Mouse (Mus musculus) embryo, embryonic 11 days (tissue): ENCODE results near the gene Tspyl3.
"Not testable (repeated sequence)": the region's sequence is repeated elsewhere in the genome, so short reads cannot be mapped to it uniquely, and the experiment has no call there.

Experiments used
- DNase-seq: peaks from one replicate; pipeline ENCODE4 v3.0.0-alpha.2; 2015

Tspyl3 gene

DNA sequence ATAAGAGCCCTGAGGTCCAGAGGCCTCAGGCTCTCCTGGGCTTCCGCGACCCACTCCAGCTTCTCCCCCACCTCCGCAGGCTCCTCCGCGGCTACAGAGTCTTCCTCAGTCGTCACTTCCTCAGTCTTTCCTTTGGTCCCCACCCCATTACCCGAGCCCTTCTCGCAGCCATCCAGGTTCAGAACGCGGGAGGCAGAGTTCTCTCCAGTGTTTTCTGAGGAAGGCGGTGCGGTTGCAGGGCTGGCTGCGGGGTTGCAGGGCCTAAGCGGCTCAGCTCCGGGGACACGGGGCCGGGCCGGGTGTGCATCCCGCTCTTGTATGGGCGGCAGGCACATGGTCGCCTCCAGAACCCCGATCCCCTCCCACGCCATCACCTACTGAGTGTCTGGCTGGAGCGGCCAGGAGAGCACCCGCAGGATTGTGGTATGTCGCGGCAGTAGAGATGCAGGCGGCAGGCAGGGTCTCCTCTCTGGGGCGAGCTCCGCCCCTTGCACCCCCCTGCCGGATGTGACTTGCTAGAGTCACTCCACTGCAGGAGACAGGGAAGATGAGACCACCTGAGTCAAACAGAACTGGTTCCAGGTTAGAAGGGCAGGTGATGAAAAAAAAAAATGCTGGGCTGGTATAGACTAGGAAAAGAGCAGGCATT is at the start of gene Tspyl3:
TSS of gene Tspyl3 (minus strand) at position 496 of the 649 bp plus-strand sequence.
- DNase-seq, result peak; percentile 75

DNA sequence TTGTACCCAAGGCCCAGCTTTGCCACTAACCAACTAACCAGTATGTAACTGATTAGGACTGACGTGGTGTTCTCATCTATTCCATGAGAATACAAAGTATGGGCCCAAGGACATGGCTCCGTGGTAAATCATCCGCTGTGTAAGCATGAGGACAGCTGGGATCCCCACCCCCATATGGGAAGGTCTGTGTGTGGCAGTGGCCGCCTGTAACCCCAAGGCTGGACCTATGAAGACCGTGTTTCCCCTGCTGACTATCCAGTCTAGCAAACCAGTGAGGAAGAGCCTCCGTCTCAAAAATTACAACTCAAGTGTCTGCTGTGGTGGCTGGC is 49.6 kb upstream of the Tspyl3 start:
- DNase-seq, result no peak

- not testable (repeated sequence) for DNase-seq
Observed at GRCm38 (mm10) chr2:153274200-153274918, 49.1 kb upstream of the Tspyl3 start.

DNA sequence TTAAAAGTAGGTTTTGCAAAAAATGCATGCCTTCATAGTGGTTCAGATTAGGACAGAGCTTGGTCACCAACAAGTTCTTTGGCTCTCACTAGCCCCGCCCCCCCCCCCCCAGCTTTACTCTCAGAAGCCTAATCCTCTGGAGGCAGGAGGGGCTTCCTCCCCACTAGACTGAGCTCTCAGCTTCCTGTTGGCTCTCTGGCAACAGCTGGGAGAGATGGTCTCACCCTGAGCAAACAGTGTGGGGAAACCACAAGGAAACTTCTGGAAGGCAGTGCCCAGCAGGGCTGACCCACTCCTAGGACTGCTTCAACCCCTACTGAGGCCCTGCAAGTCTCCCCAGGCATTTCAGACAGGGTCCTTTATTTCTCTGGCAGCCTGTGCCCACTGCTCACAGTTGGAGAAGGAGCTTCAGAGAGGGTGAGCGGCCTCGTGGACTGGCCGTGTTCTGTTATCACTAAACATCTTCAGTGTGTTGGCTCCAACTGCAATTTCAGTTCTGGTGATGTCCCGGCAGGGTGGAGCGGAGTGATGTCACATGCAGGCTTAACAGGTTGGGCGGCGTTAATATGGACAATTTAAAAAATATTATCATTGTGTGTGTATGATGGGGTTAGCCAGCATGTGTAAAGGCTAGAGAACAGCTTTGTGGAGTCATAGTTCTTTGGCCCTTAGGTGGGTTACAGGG is 45.1 kb upstream of the Tspyl3 start:
- DNase-seq, result not testable (repeated sequence)

DNA sequence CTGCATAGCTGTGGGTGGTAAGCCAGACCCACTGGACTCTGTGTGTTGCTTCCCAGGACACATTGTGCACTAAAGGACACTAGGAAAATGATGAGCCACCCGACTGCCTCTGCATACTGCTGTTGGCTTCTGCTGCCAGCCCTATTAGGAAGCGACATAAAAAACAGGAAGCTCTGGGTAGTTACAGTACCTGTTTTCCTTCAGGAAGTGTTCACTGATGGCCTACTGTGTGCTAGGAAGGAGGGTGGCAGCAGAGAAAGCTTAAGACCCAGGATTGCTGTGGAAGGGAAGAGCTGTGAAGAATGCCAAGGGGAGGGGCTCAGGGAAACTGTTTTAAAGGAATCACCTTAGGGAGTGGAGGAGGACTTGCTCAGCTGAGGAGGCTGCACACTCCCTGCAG is 42.1 kb upstream of the Tspyl3 start:
- no peak for DNase-seq

DNA sequence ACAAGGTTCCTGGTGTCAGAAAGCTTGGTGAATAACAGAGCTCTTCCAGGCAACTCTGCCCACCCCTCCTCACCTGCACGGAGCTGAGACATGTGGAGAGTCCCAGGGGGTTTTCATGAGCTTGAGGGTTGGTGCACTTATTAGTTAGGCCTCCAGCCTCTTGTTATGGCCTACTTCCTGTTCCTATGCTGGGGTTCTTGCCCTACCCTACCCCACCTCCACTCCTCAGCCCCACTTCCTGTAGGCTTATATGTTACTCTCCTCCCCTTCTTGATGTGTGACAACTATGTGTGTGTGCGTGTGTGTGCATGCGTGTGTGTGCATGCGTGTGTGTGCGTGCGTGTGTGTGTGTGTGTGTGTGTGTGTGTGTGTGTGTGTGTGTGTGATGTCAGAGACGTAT is 37.8 kb upstream of the Tspyl3 start:
- DNase-seq, result no peak

DNA sequence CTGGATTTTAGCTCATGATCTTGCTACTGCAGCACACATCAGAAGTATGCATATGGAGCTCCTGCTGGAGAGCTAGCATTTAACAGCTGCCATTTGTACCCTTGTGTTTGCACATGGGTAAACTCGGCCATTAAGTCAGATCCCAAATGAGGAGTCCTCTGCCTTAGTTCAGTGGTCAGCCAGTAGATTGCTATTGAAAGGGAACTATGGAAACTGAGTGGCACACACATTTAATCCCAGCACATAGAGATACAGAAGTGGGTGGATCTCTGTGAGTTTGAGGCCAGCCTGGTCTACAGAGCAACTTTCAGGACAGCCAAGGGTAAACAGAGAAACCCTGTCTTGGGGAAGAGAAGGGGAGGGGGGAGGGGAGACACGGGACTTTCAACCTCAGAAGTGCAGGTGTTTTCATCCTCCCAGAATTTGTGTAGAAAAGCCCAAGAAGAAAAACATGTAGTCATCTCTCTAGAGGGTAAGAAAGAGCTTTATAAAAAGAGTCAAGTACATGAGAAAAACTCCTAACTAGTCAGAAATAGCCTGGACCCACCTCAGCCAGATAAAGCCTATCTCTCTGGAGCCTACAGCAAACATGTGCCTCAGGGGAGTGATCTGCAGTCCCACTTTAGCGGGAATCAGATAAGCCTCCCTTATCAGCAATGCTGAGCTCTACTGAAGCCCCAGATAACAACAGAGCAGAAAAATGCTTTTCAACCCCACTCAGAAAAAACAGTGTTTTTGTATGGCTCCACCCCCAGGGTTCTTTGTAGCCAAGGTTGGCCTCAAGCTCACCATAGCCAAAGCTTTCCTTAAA is 34.8 kb upstream of the Tspyl3 start:
- DNase-seq, result no peak

DNA sequence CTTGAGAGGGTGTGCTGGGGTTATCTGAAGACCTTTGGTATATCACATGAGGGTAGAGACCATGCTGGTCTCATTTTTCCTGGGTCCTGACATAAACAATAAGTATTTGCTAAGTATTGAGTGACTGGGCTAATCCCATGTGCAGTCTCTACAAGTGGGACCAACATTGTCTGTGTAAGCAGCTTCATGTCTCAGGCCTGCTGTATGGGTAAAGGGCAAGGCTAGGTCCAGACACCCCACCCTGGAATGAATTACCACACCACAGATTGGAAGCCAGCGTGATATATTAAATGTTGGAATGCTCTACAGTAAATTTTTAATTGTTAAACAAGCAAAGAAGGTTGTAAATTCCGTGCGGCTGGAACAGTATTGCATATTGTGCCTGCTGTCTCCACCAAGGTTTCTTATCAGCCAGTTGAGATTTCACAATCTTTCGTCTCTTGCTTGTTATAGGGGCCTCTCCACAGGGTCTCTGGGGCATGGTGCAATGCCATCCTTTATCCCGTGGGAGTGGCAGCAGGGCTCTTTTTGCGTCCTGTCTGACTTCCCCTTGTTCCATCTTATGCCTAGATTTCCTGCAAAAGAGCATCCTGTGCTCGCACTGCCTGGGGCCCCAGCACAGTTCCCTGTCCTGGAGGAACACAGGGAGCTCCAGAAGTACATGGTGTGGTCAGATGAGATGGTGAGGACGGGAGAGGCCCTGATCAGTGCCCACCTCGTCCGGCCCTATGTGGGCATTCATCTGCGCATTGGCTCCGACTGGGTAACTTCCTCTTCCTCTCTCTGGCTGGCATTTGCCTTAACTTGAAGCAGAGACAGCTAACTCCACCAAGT is 34.0 kb upstream of the Tspyl3 start:
- no peak for DNase-seq

DNA sequence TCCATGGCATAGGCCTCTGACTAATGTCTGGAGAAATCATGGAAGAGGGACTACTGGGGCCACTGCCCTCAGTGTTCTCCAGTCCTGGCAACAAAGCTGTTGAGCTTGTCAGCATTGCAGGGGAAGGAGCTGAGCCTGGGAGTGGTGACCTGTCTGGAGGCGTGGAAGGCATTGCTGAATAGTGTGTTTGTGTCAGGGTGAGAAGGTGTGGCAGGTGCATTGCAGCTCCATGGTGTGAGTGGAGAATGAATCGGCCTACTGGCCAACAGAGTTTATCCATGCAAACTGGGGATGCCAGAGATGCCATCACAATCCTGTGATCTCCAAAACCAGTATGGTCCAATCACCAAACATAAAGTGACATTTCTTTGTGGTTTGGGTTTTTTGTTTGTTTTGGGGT is 31.4 kb upstream of the Tspyl3 start:
- no peak for DNase-seq

GRCm38 (mm10) chr2:153249751-153250150 is 24.5 kb upstream of the Tspyl3 start:
- DNase-seq, result no peak

DNA sequence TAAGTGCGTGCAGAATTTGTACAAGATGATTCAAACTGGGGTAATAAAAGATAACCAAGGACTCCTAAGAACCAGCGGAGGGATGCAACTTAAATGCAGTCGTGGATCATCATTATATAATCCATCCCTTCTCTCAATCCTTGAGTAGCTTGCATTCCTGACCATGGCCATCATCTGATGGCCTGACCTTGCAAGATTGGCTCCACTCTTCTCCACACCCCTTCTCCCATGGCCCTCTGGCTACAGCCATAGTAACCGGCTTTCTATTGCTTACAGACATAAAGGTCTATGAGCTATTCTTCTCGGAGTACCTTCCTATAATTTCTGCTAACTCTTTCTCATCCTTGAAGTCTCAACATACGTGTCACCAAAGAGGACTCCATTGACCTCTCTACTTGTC is 16.9 kb upstream of the Tspyl3 start:
- peak; percentile 5 for DNase-seq

GRCm38 (mm10) chr2:153241250-153242014 is 16.2 kb upstream of the Tspyl3 start, which contains the start of the genes Plagl2 and Pofut1:
Gene Plagl2 (minus strand): TSS chr2:153241426.
Gene Pofut1 (plus strand): TSS chr2:153241533.
- DNase-seq, result peak; percentile 97

GRCm38 (mm10) chr2:153240701-153241235 is 15.5 kb upstream of the Tspyl3 start:
- no peak for DNase-seq

- DNase-seq, result peak; percentile 65
Observed at GRCm38 (mm10) chr2:153239860-153240480, 14.7 kb upstream of the Tspyl3 start.

DNA sequence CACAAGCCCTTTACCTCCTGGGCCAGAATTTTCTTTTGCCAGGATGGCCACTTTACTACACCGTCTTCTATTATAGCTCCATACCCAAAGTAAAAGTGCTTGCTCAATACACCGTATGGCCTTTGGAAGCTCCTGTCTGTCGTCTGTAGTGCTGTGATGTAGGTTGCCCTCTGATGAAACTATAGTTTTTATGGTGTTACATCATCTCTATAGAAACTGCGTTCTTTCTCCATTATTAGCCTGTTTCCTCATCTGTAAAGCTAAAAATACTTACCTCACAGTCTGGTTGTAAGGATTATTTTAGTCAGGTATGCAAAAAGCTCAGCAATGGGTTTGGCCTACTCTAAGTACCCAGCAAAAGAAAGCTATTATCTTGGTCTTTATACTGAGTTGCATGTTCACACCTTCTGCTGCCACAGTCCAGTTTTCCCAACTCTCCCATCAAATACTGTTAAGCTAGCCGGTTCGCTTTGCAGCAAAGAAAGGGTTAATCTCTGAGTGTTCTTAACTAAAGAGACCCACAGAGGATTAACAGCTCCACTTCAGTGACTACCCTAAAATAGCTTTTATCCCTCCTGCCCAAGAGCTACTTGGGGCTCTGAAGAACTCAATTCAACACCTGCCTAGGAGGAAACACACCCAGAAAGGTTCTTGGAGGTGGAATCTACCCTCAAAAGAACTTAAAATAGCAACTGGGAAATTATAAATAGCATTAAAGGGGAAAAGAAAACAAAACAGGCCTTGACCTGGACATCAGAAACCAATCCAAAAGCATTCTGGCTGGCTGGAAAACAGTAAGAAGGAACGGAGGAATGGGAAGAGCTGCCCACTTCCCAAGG is 14.0 kb upstream of the Tspyl3 start:
- peak; percentile 8 for DNase-seq

- DNase-seq, result no peak
Observed at GRCm38 (mm10) chr2:153238406-153238805, 13.2 kb upstream of the Tspyl3 start.

- no peak for DNase-seq
Observed at GRCm38 (mm10) chr2:153237891-153238290, 12.7 kb upstream of the Tspyl3 start.

DNA sequence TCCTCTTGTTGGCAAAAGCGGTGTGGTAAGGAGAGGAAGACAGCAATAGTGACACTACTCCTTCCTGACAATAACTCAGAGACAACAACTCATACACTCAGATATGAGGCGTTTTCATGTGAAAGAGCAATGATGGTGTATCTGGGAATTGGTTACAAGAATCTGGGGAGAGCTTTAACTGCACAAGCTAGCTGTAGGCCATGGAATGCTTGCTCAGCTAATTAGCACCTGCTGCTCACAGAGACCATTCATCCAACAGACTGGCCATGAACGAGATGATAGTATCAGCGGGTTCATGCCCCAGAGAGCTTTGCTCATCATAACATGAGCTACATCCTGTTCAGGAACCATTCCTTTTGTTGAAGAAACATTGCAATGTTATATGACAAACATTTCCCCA is 12.0 kb upstream of the Tspyl3 start:
- DNase-seq, result no peak

- no peak for DNase-seq
Observed at GRCm38 (mm10) chr2:153228523-153228922, 3.3 kb upstream of the Tspyl3 start.

DNA sequence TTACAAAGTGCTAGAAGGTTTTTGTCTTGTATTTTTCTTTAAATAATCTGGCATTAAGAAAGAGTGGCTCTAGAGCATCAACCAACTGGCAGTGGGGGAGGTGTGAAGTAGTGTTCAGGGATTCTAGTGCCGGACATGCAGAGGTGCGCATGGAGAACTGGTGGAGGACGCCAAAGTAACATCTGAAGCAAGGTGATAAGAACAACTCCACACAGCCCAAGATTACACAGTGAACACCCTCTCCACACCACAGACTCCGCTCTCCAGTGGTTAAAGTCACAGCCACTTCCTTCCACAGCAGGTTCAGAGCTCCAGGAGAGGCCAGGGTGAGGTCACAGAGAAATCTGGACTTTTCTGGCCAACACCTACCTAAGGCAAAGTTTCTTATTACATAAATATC is 2.7 kb upstream of the Tspyl3 start:
- DNase-seq, result no peak
